Mouse (Mus musculus) midbrain, embryonic 10.5 days (tissue): ENCODE measurements at regions not wholly inside any gene's neighbourhood (a gene's known extent, or its start where the extent isn't known, plus 50 kb on each side); places are given as distances from the start of the nearest gene placed in this dataset.
A peak's percentile ranks its signal among the peaks of the same experiment; 100 is the strongest.

Experiments used
- DNase-seq: peaks from one replicate; pipeline ENCODE4 v3.0.0-alpha.2; 2017; ENCODE audit warnings: low spot score
- H3K27ac ChIP-seq: fragments of 300-500 bp; sonication (generic); replicated peaks from 2 replicates; pipeline ENCODE4 v1.5.1; 2016; ENCODE audit warnings: mild to moderate bottlenecking
- H3K27me3 ChIP-seq: fragments of 300-500 bp; sonication (generic); 2 replicates; pipeline ENCODE4 v1.6.1; 2016; ENCODE audit warnings: low read depth, mild to moderate bottlenecking; ENCODE audit not compliant: poor library complexity, severe bottlenecking
- H3K36me3 ChIP-seq: fragments of 300-500 bp; sonication (generic); 2 replicates; pipeline ENCODE4 v1.6.1; 2016; ENCODE audit warnings: mild to moderate bottlenecking, moderate library complexity
- H3K4me1 ChIP-seq: fragments of 300-500 bp; sonication (generic); 2 replicates; pipeline ENCODE4 v1.6.1; 2016
- H3K4me3 ChIP-seq: fragments of 300-500 bp; sonication (generic); 2 replicates; pipeline ENCODE4 v1.5.1; 2016; ENCODE audit warnings: mild to moderate bottlenecking, moderate library complexity
- H3K9me3 ChIP-seq: fragments of 300-500 bp; sonication (generic); replicated peaks from 2 replicates; pipeline ENCODE4 v1.6.1; 2016; ENCODE audit warnings: mild to moderate bottlenecking
- WGBS: fragments of 180-500 bp; shearing (Covaris S2); methylation state at CpG from one replicate; pipeline ENCODE4 v1.1.7; 2016; 5-methylcytosine and 5-hydroxymethylcytosine counted together

GRCm38 (mm10) chr17:83938671-83939244, 91.0 kb upstream of the Haao start:
- no peaks in the 10 kb centered on the region for H3K27me3 ChIP-seq
- DNase-seq, result no peak
- H3K36me3 ChIP-seq, result no peaks in the 10 kb centered on the region
- no peak overlapping the region for H3K4me3 ChIP-seq
- 62% methylated on average over 11 of the region's 11 CpGs for WGBS
- H3K4me1 ChIP-seq, result peaks cover 30% of the 10 kb centered on the region
- no peaks in the 10 kb centered on the region for H3K9me3 ChIP-seq
- H3K27ac ChIP-seq, result peak overlapping the region; percentile 65

DNA sequence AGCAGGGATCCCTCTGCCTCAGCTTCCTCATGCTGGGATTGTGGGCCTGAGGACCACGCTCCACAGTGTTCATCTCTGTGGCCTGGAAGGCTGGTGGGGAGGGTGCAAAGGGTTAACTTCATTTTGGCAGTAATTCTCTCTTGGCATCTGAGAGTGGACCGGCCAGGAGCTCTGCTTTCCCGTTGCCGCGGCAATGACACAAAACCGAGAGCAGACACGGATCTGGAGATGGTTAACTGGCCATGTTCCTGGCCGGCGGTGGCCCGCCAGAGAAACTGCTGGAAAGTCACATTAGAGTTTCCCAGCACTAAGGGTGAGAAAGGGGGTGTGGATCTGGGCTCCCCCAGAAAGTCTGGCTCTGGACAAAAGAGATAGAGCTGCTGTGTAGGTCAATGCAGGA, 89.8 kb upstream of the Haao start:
- H3K27ac ChIP-seq, result peak overlapping the region; percentile 55
- H3K9me3 ChIP-seq, result no peaks in the 10 kb centered on the region
- no peak overlapping the region for H3K4me3 ChIP-seq
- no peaks in the 10 kb centered on the region for H3K36me3 ChIP-seq
- H3K27me3 ChIP-seq, result no peaks in the 10 kb centered on the region
- peaks cover 30% of the 10 kb centered on the region for H3K4me1 ChIP-seq
- WGBS, result 50% methylated on average over 10 of the region's 10 CpGs
- DNase-seq, result no peak

GRCm38 (mm10) chr17:83936677-83937076, 88.9 kb upstream of the Haao start:
- WGBS, result 73% methylated on average over 9 of the region's 9 CpGs
- no peak overlapping the region for H3K4me3 ChIP-seq
- no peaks in the 10 kb centered on the region for H3K9me3 ChIP-seq
- H3K27ac ChIP-seq, result peak overlapping the region; percentile 55; the same call in 1 of the 2 replicates
- no peaks in the 10 kb centered on the region for H3K27me3 ChIP-seq
- no peak for DNase-seq
- no peaks in the 10 kb centered on the region for H3K36me3 ChIP-seq
- H3K4me1 ChIP-seq, result peaks cover 30% of the 10 kb centered on the region

DNA sequence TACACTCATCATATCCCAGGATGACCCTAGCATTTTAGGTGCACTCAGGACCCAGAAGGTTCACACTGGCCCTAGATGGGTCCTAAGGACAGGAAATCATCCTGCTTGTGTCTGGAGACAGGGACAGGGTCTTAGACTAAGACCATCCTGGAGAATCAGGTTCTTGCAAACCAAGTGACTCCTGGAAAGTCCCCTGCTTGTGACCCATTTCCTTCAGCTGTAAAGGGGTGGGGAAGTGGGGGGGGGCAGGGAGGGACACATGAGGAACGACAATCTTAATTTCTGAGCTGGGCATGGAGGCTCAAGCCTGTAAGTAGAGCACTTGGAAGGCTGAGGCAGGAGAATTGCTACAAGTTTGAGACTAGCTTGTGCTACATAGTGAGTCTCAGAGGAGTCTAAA, 88.2 kb upstream of the Haao start:
- DNase-seq, result no peak
- Histone ChIP-seq H3K36me3 (no peaks in the 10 kb centered on the region), H3K27me3 (no peaks in the 10 kb centered on the region), H3K27ac (no peak overlapping the region), H3K4me3 (no peak overlapping the region), H3K4me1 (peaks cover 30% of the 10 kb centered on the region), H3K9me3 (no peaks in the 10 kb centered on the region)
- 80% methylated on average over 1 of the region's 1 CpGs for WGBS

DNA sequence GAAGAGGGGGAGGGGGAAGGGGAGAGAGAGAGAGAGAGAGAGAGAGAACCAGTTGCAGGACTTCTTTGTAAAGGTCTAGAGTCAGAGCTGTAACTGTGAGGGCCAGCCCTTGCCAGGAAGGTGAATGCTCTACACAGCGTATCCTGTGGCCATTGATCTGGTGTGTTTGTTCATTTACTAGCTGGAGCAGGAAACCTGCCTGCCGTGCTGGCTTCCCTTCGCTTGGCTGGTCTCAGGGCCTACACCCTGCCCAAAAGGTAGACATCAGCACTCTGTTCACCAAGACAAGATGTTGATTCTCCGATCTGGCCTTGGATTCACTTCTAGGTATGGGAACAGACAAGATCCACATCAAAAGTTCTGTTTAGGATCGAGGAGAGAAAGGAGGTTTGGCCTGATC, 87.5 kb upstream of the Haao start:
- peaks cover 28% of the 10 kb centered on the region for H3K4me1 ChIP-seq
- H3K4me3 ChIP-seq, result no peak overlapping the region
- no peaks in the 10 kb centered on the region for H3K27me3 ChIP-seq
- WGBS, result 84% methylated on average over 5 of the region's 5 CpGs
- 0 out of 2 replicates have a peak overlapping the region, but pooled peaks have one; percentile 18 for H3K27ac ChIP-seq
- no peaks in the 10 kb centered on the region for H3K9me3 ChIP-seq
- no peaks in the 10 kb centered on the region for H3K36me3 ChIP-seq
- no peak for DNase-seq

DNA sequence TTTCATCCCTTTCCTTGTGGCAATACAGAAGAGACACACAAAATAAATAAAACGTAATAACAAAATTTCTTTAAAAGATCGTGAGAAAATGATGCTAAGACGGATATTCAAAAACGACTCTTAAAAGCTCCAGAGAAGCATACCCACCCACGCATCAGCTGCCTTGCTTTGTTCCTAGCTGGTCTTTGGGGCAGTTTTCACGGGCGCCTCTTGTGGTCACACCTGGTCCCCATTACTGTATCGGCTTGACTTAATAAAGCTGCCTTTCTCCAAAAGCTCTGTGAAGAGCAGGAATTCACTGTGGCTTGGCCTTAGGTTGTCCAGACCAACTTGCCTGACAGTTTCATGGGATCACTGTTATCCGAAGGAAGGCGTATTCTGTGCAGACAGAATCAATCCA, 86.0 kb upstream of the Haao start:
- DNase-seq, result no peak
- WGBS, result 84% methylated on average over 10 of the region's 10 CpGs
- no peak overlapping the region for H3K4me3 ChIP-seq

DNA sequence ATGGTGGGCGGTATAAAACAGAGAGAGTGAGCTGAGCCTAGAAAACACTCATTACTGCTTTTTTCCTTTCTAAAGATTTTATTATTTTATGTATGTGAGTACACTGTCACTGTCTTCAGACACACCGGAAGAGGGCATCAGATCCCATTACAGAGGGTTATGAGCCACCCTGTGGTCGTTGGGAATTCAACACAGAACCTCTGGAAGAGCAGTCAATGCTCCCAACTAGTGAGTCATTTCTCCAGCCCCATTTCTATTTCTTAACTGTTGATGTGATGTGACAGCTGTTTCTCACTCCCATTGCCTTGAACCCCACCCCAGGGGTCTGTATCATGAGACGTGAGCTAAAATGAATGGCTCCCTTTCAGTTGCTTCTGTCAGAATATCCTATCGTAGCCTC, 82.6 kb upstream of the Haao start:
- Histone ChIP-seq H3K4me1 (peaks cover 10% of the 10 kb centered on the region), H3K9me3 (no peaks in the 10 kb centered on the region), H3K27ac (no peak overlapping the region), H3K4me3 (no peak overlapping the region), H3K36me3 (no peaks in the 10 kb centered on the region), H3K27me3 (peaks cover under 1% of the 10 kb centered on the region; the same call in 1 of the 2 replicates)
- 85% methylated on average over 5 of the region's 5 CpGs for WGBS
- DNase-seq, result no peak

More for the DNA sequence above, 86.0 kb upstream of the Haao start:
- Histone ChIP-seq H3K9me3 (no peaks in the 10 kb centered on the region), H3K27ac (no peak overlapping the region), H3K27me3 (no peaks in the 10 kb centered on the region), H3K4me1 (peaks cover 18% of the 10 kb centered on the region), H3K36me3 (no peaks in the 10 kb centered on the region)

- no peak overlapping the region for H3K4me3 ChIP-seq
- 31% methylated on average over 6 of the region's 6 CpGs for WGBS
- H3K4me1 ChIP-seq, result peaks cover 19% of the 10 kb centered on the region
- no peak overlapping the region for H3K27ac ChIP-seq
- H3K36me3 ChIP-seq, result no peaks in the 10 kb centered on the region
- H3K27me3 ChIP-seq, result peaks cover 13% of the 10 kb centered on the region
- no peaks in the 10 kb centered on the region for H3K9me3 ChIP-seq
- DNase-seq, result no peak
Measured at GRCm38 (mm10) chr17:83927749-83928387, 80.1 kb upstream of the Haao start.

- Histone ChIP-seq H3K27ac (no peak overlapping the region), H3K27me3 (peaks cover 21% of the 10 kb centered on the region), H3K9me3 (no peaks in the 10 kb centered on the region), H3K4me1 (peaks cover 19% of the 10 kb centered on the region), H3K36me3 (no peaks in the 10 kb centered on the region), H3K4me3 (no peak overlapping the region)
- no peak for DNase-seq
- WGBS, result 78% methylated on average over 16 of the region's 16 CpGs
Measured at GRCm38 (mm10) chr17:83924259-83924922, 76.6 kb upstream of the Haao start.

GRCm38 (mm10) chr17:83920894-83921293, 73.1 kb upstream of the Haao start:
- no peak overlapping the region for H3K27ac ChIP-seq
- DNase-seq, result no peak
- H3K9me3 ChIP-seq, result no peaks in the 10 kb centered on the region
- 77% methylated on average over 8 of the region's 8 CpGs for WGBS
- no peaks in the 10 kb centered on the region for H3K36me3 ChIP-seq
- peaks cover 21% of the 10 kb centered on the region for H3K27me3 ChIP-seq
- H3K4me1 ChIP-seq, result peaks cover 16% of the 10 kb centered on the region
- H3K4me3 ChIP-seq, result no peak overlapping the region

GRCm38 (mm10) chr17:83920225-83920624, 72.5 kb upstream of the Haao start:
- Histone ChIP-seq H3K9me3 (no peaks in the 10 kb centered on the region), H3K36me3 (no peaks in the 10 kb centered on the region), H3K27me3 (peaks cover 19% of the 10 kb centered on the region), H3K4me1 (peaks cover 16% of the 10 kb centered on the region), H3K4me3 (no peak overlapping the region), H3K27ac (no peak overlapping the region; the same call in 1 of the 2 replicates)
- no peak for DNase-seq
- 68% methylated on average over 4 of the region's 4 CpGs for WGBS

DNA sequence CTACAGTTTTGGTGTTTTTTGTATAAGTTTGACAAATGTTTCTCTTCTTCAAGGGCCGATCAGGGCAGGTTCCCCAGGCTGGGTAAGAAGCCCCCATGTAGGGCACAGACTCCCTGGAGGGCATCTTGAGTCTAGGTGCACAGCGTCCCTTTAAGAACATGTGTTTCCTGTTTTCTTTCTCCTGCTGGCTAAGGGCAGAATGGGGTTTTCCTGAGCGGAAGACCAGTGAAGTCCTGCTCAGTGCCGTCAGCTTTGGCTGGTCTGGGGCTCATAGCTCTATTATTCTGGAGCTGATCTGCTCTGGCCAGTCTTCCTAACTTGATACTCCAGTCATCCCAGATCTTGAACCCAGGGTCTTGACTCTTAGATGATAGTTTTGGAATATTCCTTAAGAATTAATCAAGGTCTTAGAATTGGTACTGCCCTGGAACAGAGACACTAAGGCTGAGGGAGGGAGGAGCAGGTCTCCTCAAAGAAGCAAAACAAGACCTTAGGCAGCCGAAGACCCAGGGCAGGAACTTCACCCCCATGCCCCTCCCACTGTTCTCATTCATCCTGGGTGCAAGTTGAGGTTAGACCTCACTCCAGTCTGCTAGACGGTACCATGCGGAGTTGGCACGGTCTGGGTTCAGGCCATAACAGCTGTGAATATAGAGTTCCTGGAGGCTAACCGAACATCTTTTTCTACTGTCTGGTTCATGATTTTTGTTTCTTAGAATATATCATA, 70.8 kb upstream of the Haao start:
- no peak overlapping the region for H3K27ac ChIP-seq
- H3K36me3 ChIP-seq, result no peaks in the 10 kb centered on the region
- DNase-seq, result no peak
- no peak overlapping the region for H3K4me3 ChIP-seq
- H3K27me3 ChIP-seq, result 0 out of 2 replicates have a peak, but pooled peaks cover 8% of the 10 kb centered on the region
- H3K9me3 ChIP-seq, result no peaks in the 10 kb centered on the region
- peaks cover 11% of the 10 kb centered on the region; the same call in 1 of the 2 replicates for H3K4me1 ChIP-seq
- 74% methylated on average over 9 of the region's 9 CpGs for WGBS
